Mouse (Mus musculus) forebrain, embryonic 13.5 days (tissue): ENCODE data around the gene Prr15. TPM values are rescaled to one million over a fixed set of nuclear protein-coding genes. Genes with fewer than 3 reads are reported as not detected.

ENCODE experiments used
- ATAC-seq: fragments of 200-750 bp; cut with Nextera tagmentation; 2 replicates; pipeline ENCODE4 v1.8.0; 2017
- H3K27ac ChIP-seq: fragments of 300-500 bp; sonication (generic); 2 replicates; pipeline ENCODE4 v1.5.1; 2015; ENCODE audit warnings: inconsistent platforms, mild to moderate bottlenecking, moderate library complexity
- H3K27me3 ChIP-seq: fragments of 300-500 bp; sonication (generic); 2 replicates; pipeline ENCODE4 v1.6.1; 2015; ENCODE audit warnings: mild to moderate bottlenecking, inconsistent platforms
- H3K36me3 ChIP-seq: fragments of 300-500 bp; sonication (generic); 2 replicates; pipeline ENCODE4 v1.6.1; 2015; ENCODE audit warnings: mild to moderate bottlenecking, inconsistent platforms; ENCODE audit not compliant: poor library complexity, severe bottlenecking
- H3K4me1 ChIP-seq: fragments of 300-500 bp; sonication (generic); 2 replicates; pipeline ENCODE4 v1.6.1; 2015; ENCODE audit warnings: inconsistent platforms
- H3K4me2 ChIP-seq: fragments of 300-500 bp; sonication (generic); 2 replicates; pipeline ENCODE4 v1.6.1; 2015; ENCODE audit warnings: inconsistent platforms, mild to moderate bottlenecking, moderate library complexity
- H3K4me3 ChIP-seq: fragments of 300-500 bp; sonication (generic); 2 replicates; pipeline ENCODE4 v1.5.1; 2015; ENCODE audit warnings: mild to moderate bottlenecking, inconsistent platforms
- H3K9ac ChIP-seq: fragments of 300-500 bp; sonication (generic); 2 replicates; pipeline ENCODE4 v1.6.1; 2015; ENCODE audit warnings: mild to moderate bottlenecking, inconsistent platforms
- H3K9me3 ChIP-seq: fragments of 300-500 bp; sonication (generic); replicated peaks from 2 replicates; pipeline ENCODE4 v1.6.1; 2016; ENCODE audit warnings: inconsistent platforms
- WGBS: fragments of 180-500 bp; shearing (Covaris S2); methylation state at CpG from one replicate; pipeline ENCODE4 v1.1.7; 2015; 5-methylcytosine and 5-hydroxymethylcytosine counted together
- polyA plus RNA-seq: library from polyadenylated mRNA; unstranded; fragments of >200 nt; fragmentation: Nextera tagmentation; extraction: Ambion mirVana; gene quantifications from 2 replicates; pipeline ENCODE4 v1.2.1, GENCODE M21; 2015

Prr15 gene
- polyA plus RNA-seq, 1 experiment from 2014 or later: 5.5 TPM

- Histone ChIP-seq H3K9ac (no peak overlapping the region), H3K4me1 (no peaks in the 10 kb centered on the region), H3K27ac (no peak overlapping the region), H3K4me2 (no peak overlapping the region), H3K9me3 (no peaks in the 10 kb centered on the region), H3K27me3 (no peaks in the 10 kb centered on the region), H3K4me3 (no peak overlapping the region), H3K36me3 (no peaks in the 10 kb centered on the region)
- 84% methylated on average over 1 of the region's 1 CpGs for WGBS
- ATAC-seq: no peak
Observed at GRCm38 (mm10) chr6:54305777-54306176, 19.9 kb upstream of the Prr15 start.

- H3K27me3 ChIP-seq: no peaks in the 10 kb centered on the region
- no peaks in the 10 kb centered on the region for H3K4me1 ChIP-seq
- no peak overlapping the region for H3K4me2 ChIP-seq
- no peak for ATAC-seq
- H3K9me3 ChIP-seq: no peaks in the 10 kb centered on the region
- WGBS: 89% methylated on average over 2 of the region's 2 CpGs
- no peak overlapping the region for H3K9ac ChIP-seq
- H3K27ac ChIP-seq: no peak overlapping the region
- H3K36me3 ChIP-seq: no peaks in the 10 kb centered on the region
- no peak overlapping the region for H3K4me3 ChIP-seq
Observed at GRCm38 (mm10) chr6:54313071-54313470, 12.6 kb upstream of the Prr15 start.

GRCm38 (mm10) chr6:54318618-54319017, 7.0 kb upstream of the Prr15 start:
- WGBS: 92% methylated on average over 9 of the region's 9 CpGs
- H3K27me3 ChIP-seq: no peaks in the 10 kb centered on the region
- ATAC-seq: no peak

GRCm38 (mm10) chr6:54319198-54319597, 6.4 kb upstream of the Prr15 start:
- H3K4me3 ChIP-seq: no peak overlapping the region
- H3K9me3 ChIP-seq: no peaks in the 10 kb centered on the region
- no peak overlapping the region for H3K9ac ChIP-seq
- H3K4me2 ChIP-seq: no peak overlapping the region
- H3K27ac ChIP-seq: no peak overlapping the region
- no peaks in the 10 kb centered on the region for H3K4me1 ChIP-seq
- WGBS: 79% methylated on average over 3 of the region's 3 CpGs
- 0 out of 2 replicates have a peak, but pooled peaks cover 3% of the 10 kb centered on the region for H3K27me3 ChIP-seq
- H3K36me3 ChIP-seq: no peaks in the 10 kb centered on the region
- no peak for ATAC-seq

More at GRCm38 (mm10) chr6:54318618-54319017, 7.0 kb upstream of the Prr15 start:
- Histone ChIP-seq H3K9me3 (no peaks in the 10 kb centered on the region), H3K4me2 (no peak overlapping the region), H3K27ac (no peak overlapping the region), H3K4me1 (no peaks in the 10 kb centered on the region), H3K36me3 (no peaks in the 10 kb centered on the region), H3K9ac (no peak overlapping the region), H3K4me3 (no peak overlapping the region)

- no peak overlapping the region for H3K27ac ChIP-seq
- no peaks in the 10 kb centered on the region for H3K36me3 ChIP-seq
- 93% methylated on average over 1 of the region's 1 CpGs for WGBS
- no peak overlapping the region for H3K4me3 ChIP-seq
- no peaks in the 10 kb centered on the region for H3K9me3 ChIP-seq
- H3K27me3 ChIP-seq: peaks cover 8% of the 10 kb centered on the region; the same call in 1 of the 2 replicates
- H3K9ac ChIP-seq: no peak overlapping the region
- ATAC-seq: no peak
- H3K4me2 ChIP-seq: no peak overlapping the region
- no peaks in the 10 kb centered on the region for H3K4me1 ChIP-seq
Observed at GRCm38 (mm10) chr6:54320236-54320635, 5.4 kb upstream of the Prr15 start.

GRCm38 (mm10) chr6:54326671-54327625, 1.3 kb downstream of the Prr15 start:
- under 1% methylated on average over 53 of the region's 53 CpGs for WGBS
- Histone ChIP-seq H3K4me2 (peak overlapping the region; percentile 99), H3K4me1 (peaks cover 32% of the 10 kb centered on the region), H3K27ac (peak overlapping the region; percentile 25), H3K4me3 (peak overlapping the region; percentile 52), H3K9me3 (no peaks in the 10 kb centered on the region), H3K9ac (peak overlapping the region; percentile 67), H3K27me3 (peaks cover 49% of the 10 kb centered on the region), H3K36me3 (no peaks in the 10 kb centered on the region)
- peak; percentile 79 for ATAC-seq

GRCm38 (mm10) chr6:54327626-54328003, 2.0 kb downstream of the Prr15 start:
- peak overlapping the region; percentile 52 for H3K4me3 ChIP-seq
- peaks cover 49% of the 10 kb centered on the region for H3K27me3 ChIP-seq
- no peaks in the 10 kb centered on the region for H3K9me3 ChIP-seq
- peak overlapping the region; percentile 99 for H3K4me2 ChIP-seq
- under 1% methylated on average over 28 of the region's 28 CpGs for WGBS
- H3K4me1 ChIP-seq: peaks cover 39% of the 10 kb centered on the region
- H3K36me3 ChIP-seq: no peaks in the 10 kb centered on the region
- peak overlapping the region; percentile 67 for H3K9ac ChIP-seq
- H3K27ac ChIP-seq: peak overlapping the region; percentile 25
- ATAC-seq: no peak

- ATAC-seq: no peak
- Histone ChIP-seq H3K36me3 (no peaks in the 10 kb centered on the region), H3K4me3 (no peak overlapping the region), H3K4me2 (peak overlapping the region; percentile 99), H3K27ac (no peak overlapping the region), H3K9ac (no peak overlapping the region), H3K4me1 (peaks cover 51% of the 10 kb centered on the region), H3K9me3 (no peaks in the 10 kb centered on the region), H3K27me3 (peaks cover 49% of the 10 kb centered on the region)
- 98% methylated on average over 5 of the region's 5 CpGs for WGBS
Observed at GRCm38 (mm10) chr6:54328783-54329182, 3.1 kb downstream of the Prr15 start.

GRCm38 (mm10) chr6:54329598-54329997, 4.0 kb downstream of the Prr15 start:
- H3K9ac ChIP-seq: no peak overlapping the region
- WGBS: 82% methylated on average over 3 of the region's 3 CpGs
- ATAC-seq: no peak
- no peaks in the 10 kb centered on the region for H3K36me3 ChIP-seq
- H3K4me1 ChIP-seq: peaks cover 57% of the 10 kb centered on the region
- no peaks in the 10 kb centered on the region for H3K9me3 ChIP-seq
- peaks cover 46% of the 10 kb centered on the region for H3K27me3 ChIP-seq
- no peak overlapping the region for H3K4me2 ChIP-seq
- no peak overlapping the region for H3K27ac ChIP-seq
- H3K4me3 ChIP-seq: no peak overlapping the region

- peaks cover 42% of the 10 kb centered on the region for H3K27me3 ChIP-seq
- no peak for ATAC-seq
- H3K4me2 ChIP-seq: no peak overlapping the region
- H3K9ac ChIP-seq: no peak overlapping the region
- no peak overlapping the region for H3K27ac ChIP-seq
- H3K4me1 ChIP-seq: peaks cover 57% of the 10 kb centered on the region
- no peak overlapping the region for H3K4me3 ChIP-seq
- no peaks in the 10 kb centered on the region for H3K9me3 ChIP-seq
- 40% methylated on average over 10 of the region's 10 CpGs for WGBS
- H3K36me3 ChIP-seq: no peaks in the 10 kb centered on the region
Observed at GRCm38 (mm10) chr6:54330166-54330565, 4.5 kb downstream of the Prr15 start.

- Histone ChIP-seq H3K4me3 (no peak overlapping the region), H3K36me3 (no peaks in the 10 kb centered on the region), H3K4me1 (peaks cover 55% of the 10 kb centered on the region), H3K27ac (peak overlapping the region; percentile 75; the same call in 1 of the 2 replicates), H3K27me3 (peaks cover 27% of the 10 kb centered on the region), H3K4me2 (no peak overlapping the region), H3K9ac (no peak overlapping the region), H3K9me3 (no peaks in the 10 kb centered on the region)
- peak; percentile 91 for ATAC-seq
- 6% methylated on average over 10 of the region's 10 CpGs for WGBS
Observed at GRCm38 (mm10) chr6:54331765-54332164, 6.1 kb downstream of the Prr15 start.

- Histone ChIP-seq H3K4me2 (peak overlapping the region; percentile 27), H3K27me3 (peaks cover 22% of the 10 kb centered on the region), H3K36me3 (no peaks in the 10 kb centered on the region), H3K4me3 (no peak overlapping the region), H3K4me1 (peaks cover 50% of the 10 kb centered on the region), H3K9me3 (no peaks in the 10 kb centered on the region), H3K27ac (peak overlapping the region; percentile 75), H3K9ac (no peak overlapping the region)
- peak; percentile 66 for ATAC-seq
- 14% methylated on average over 8 of the region's 8 CpGs for WGBS
Observed at GRCm38 (mm10) chr6:54332203-54332602, 6.6 kb downstream of the Prr15 start.
